Mouse (Mus musculus): ENCODE data around the gene Slc8b1. TPM values are rescaled to one million over a fixed set of nuclear protein-coding genes. Genes with fewer than 3 reads are reported as not detected.

The Slc8b1 gene
- total and polyA plus RNA-seq, 3 experiments = 2.7 to 5.9 TPM; not detected in 1

- TF ChIP-seq RCOR1 (IDR thresholded peaks at IDR 0.05; ENCODE audit: low read depth, low read length) (0 out of 2 replicates have a peak, but pooled peaks have one; percentile 15), MAZ (IDR thresholded peaks at IDR 0.05; ENCODE audit: low read depth, low read length) (no peak), ELF1 (IDR thresholded peaks at IDR 0.05; ENCODE audit: low read depth, low read length) (0 out of 2 replicates have a peak, but pooled peaks have one; percentile 11)
These were observed 59.4 kb downstream of the Slc8b1 start (continued) for GRCm38 (mm10) chr5:120570289-120570897.

- no peak for DNase-seq (ENCODE audit: low read depth, low spot score)
- TF ChIP-seq CHD1 (IDR thresholded peaks at IDR 0.05; ENCODE audit: low read depth, low read length) (no peak), HCFC1 (IDR thresholded peaks at IDR 0.05; ENCODE audit: low read depth, low read length) (no peak), BHLHE40 (IDR thresholded peaks at IDR 0.05; ENCODE audit: borderline replicate concordance, low read depth, low read length) (no peak), MYC (IDR thresholded peaks at IDR 0.05; ENCODE audit: low read depth, low read length) (no peak), TCF12 (IDR thresholded peaks at IDR 0.05; ENCODE audit: low read depth, low read length) (no peak), UBTF (IDR thresholded peaks at IDR 0.05; ENCODE audit: borderline replicate concordance, insufficient read depth, low read depth, low read length) (no peak), KAT2A (conservative IDR thresholded peaks at IDR 0.05; ENCODE audit: low read depth, low read length) (no peak), RAD21 (IDR thresholded peaks at IDR 0.05; ENCODE audit: low read depth, low read length) (no peak), ETS1 (IDR thresholded peaks at IDR 0.05; ENCODE audit: low read depth, low read length) (no peak), USF1 (IDR thresholded peaks at IDR 0.05; ENCODE audit: low read depth, low read length) (no peak), JUND (IDR thresholded peaks at IDR 0.05; ENCODE audit: low read depth, low read length) (no peak), ZMIZ1 (IDR thresholded peaks at IDR 0.05; ENCODE audit: low read depth, low read length) (no peak), POLR2AphosphoS2 (IDR thresholded peaks at IDR 0.05; ENCODE audit: low read length) (no peak), MXI1 (IDR thresholded peaks at IDR 0.05; ENCODE audit: low read depth, low read length) (no peak), EP300 (IDR thresholded peaks at IDR 0.05; ENCODE audit: low read depth in 1 of 2, low read length in 2 of 2) (no peak), RCOR1 (IDR thresholded peaks at IDR 0.05; ENCODE audit: low read depth, low read length) (no peak)
- Histone ChIP-seq H3K79me2 (ENCODE audit: control insufficient read depth, insufficient read depth, low read length, poor library complexity) (no peaks in the 10 kb centered on the region), H3K4me1 (ENCODE audit: control insufficient read depth in 1 of 2, insufficient read depth in 2 of 2, low read length in 2 of 2) (peaks cover 0 to 5% of the 10 kb centered on the region in 2 experiments; a peak in 2 of 4 replicates), H3K27ac (ENCODE audit: control insufficient read depth, low read depth, low read length) (no peak overlapping the region), H3K36me3 (ENCODE audit: control insufficient read depth in 1 of 2, insufficient read depth in 2 of 2, low read length in 2 of 2) (peaks cover 0 to 3% of the 10 kb centered on the region in 2 experiments; a peak in 1 of 4 replicates), H3K9me3 (replicated peaks; ENCODE audit: insufficient read depth, low read length) (no peaks in the 10 kb centered on the region), H3K9ac (ENCODE audit: control insufficient read depth, low read depth, low read length, poor library complexity, severe bottlenecking) (no peak overlapping the region), H3K27me3 (ENCODE audit: control insufficient read depth in 1 of 2, insufficient read depth in 2 of 2, low read length in 2 of 2) (no peaks in the 10 kb centered on the region), H3K4me3 (ENCODE audit: control insufficient read depth in 1 of 2, insufficient read depth in 1 of 2, low read depth in 2 of 2, low read length in 2 of 2) (no peak overlapping the region)
These were observed 60.2 kb downstream of the Slc8b1 start for GRCm38 (mm10) chr5:120571056-120571740.
